Mouse (Mus musculus): ENCODE data around the gene Rps3a1.

DNA sequence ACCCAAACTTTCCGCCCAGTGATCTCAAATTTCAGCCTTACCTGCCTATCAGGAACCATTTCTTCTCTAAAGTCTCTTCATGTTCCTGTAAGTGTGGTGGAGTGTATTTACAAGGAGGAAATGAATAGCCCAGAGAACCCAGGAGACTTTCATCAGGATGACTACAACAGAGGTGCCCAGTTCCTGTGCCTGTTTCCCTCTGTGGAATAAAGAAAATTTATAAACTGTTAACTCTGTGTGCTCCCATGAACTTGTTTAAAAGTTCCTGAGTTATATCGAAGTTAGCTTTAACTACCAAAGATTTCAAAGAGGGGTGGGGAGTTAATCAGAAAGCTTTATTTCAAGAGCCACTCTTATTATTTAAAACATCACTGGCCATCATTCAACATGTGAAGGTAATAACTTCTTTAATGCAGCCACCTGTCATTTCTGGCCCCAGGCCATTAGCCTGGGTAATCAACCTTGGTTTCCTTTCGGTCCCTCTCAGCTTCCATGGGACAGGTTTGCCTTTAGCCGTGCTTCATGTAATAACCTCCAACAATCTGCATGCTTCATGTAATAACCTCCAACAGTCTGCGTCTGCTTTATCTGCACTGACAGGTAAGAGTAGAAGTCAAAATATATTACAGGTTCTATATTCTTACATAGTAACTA, 45.4 kb upstream of the Rps3a1 start:
- TF ChIP-seq CTCF (IDR thresholded peaks at IDR 0.05; ENCODE audit: low read depth, low read length) (no peak), POLR2A (IDR thresholded peaks at IDR 0.05; ENCODE audit: borderline replicate concordance, low read depth, low read length) (no peak)
